Mouse (Mus musculus) activated CD4-positive, CD25-positive, alpha-beta regulatory T cell, adult 4 months (primary cell): Measurements from ENCODE around the gene Enho. TPM values are rescaled to one million over a fixed set of nuclear protein-coding genes. Genes with fewer than 3 reads are reported as not detected.

Experiments used
- ATAC-seq: one replicate; pipeline ENCODE4 v1.8.0; 2017
- polyA plus RNA-seq, 2 experiments: library from polyadenylated mRNA; unstranded; fragments of 100-300 nt; shearing (Covaris generic); gene quantifications; one replicate each; pipeline ENCODE4 v1.2.1; 2017

Enho gene
- polyA plus RNA-seq, 2 experiments from 2014 or later, result not detected

GRCm38 (mm10) chr4:41662723-41663122 is 22.6 kb upstream of the Enho start:
- no peak for ATAC-seq

- ATAC-seq, result no peak
Measured at GRCm38 (mm10) chr4:41660851-41661430, 20.8 kb upstream of the Enho start.

- no peak for ATAC-seq
Measured at GRCm38 (mm10) chr4:41659556-41659955, 19.4 kb upstream of the Enho start.

- ATAC-seq, result no peak
Measured at GRCm38 (mm10) chr4:41658566-41659384, 18.7 kb upstream of the Enho start.

GRCm38 (mm10) chr4:41655525-41655924 is 15.4 kb upstream of the Enho start:
- ATAC-seq, result no peak

- ATAC-seq, result no peak
Measured at GRCm38 (mm10) chr4:41654217-41654616, 14.1 kb upstream of the Enho start.

GRCm38 (mm10) chr4:41653730-41654129 is 13.6 kb upstream of the Enho start:
- no peak for ATAC-seq

GRCm38 (mm10) chr4:41653296-41653695 is 13.2 kb upstream of the Enho start:
- ATAC-seq, result no peak

GRCm38 (mm10) chr4:41648627-41649026 is 8.5 kb upstream of the Enho start:
- no peak for ATAC-seq

- no peak for ATAC-seq
Measured at GRCm38 (mm10) chr4:41648157-41648556, 8.0 kb upstream of the Enho start.

- no peak for ATAC-seq
Measured at GRCm38 (mm10) chr4:41645488-41645887, 5.4 kb upstream of the Enho start.

- ATAC-seq, result no peak
Measured at GRCm38 (mm10) chr4:41641199-41641822, 1.2 kb upstream of the Enho start.

- no peak for ATAC-seq
Measured at GRCm38 (mm10) chr4:41639214-41639841, 796 bp downstream of the Enho start.

GRCm38 (mm10) chr4:41638828-41639213 is 1.3 kb downstream of the Enho start:
- no peak for ATAC-seq

- ATAC-seq, result no peak
Measured at GRCm38 (mm10) chr4:41638186-41638731, 1.9 kb downstream of the Enho start.

- no peak for ATAC-seq
Measured at GRCm38 (mm10) chr4:41636882-41637635, 3.1 kb downstream of the Enho start.

GRCm38 (mm10) chr4:41636366-41636765 is 3.8 kb downstream of the Enho start:
- ATAC-seq, result no peak

- no peak for ATAC-seq
Measured at GRCm38 (mm10) chr4:41635906-41636305, 4.2 kb downstream of the Enho start.

- no peak for ATAC-seq
Measured at GRCm38 (mm10) chr4:41635224-41635623, 4.9 kb downstream of the Enho start.

GRCm38 (mm10) chr4:41634631-41635030 is 5.5 kb downstream of the Enho start:
- ATAC-seq, result no peak

- ATAC-seq, result no peak
Measured at GRCm38 (mm10) chr4:41633001-41633400, 7.1 kb downstream of the Enho start.

- no peak for ATAC-seq
Measured at GRCm38 (mm10) chr4:41631390-41631789, 8.7 kb downstream of the Enho start.
